Mouse (Mus musculus): ENCODE measurements around the gene Trank1.

Trank1 gene

GRCm38 (mm10) chr9:111425113-111425512 is 113.6 kb downstream of the Trank1 start:
- peak; percentile 46 for DNase-seq (ENCODE audit: low read depth, low spot score)

- no peak for DNase-seq (ENCODE audit: low read depth, low spot score)
These were observed 114.4 kb downstream of the Trank1 start for GRCm38 (mm10) chr9:111425952-111426351.

- no peak for DNase-seq (ENCODE audit: low read depth, low spot score)
These were observed 116.5 kb downstream of the Trank1 start for GRCm38 (mm10) chr9:111427891-111428555.

- peak; percentile 24 for DNase-seq (ENCODE audit: low read depth, low spot score)
These were observed 117.3 kb downstream of the Trank1 start for GRCm38 (mm10) chr9:111428698-111429362.

GRCm38 (mm10) chr9:111429363-111429750 is 117.8 kb downstream of the Trank1 start:
- no peak for DNase-seq (ENCODE audit: low read depth, low spot score)

GRCm38 (mm10) chr9:111435429-111435828 is 123.9 kb downstream of the Trank1 start:
- no peak for DNase-seq (ENCODE audit: low read depth, low spot score)

- no peak for DNase-seq (ENCODE audit: low read depth, low spot score)
These were observed 127.6 kb downstream of the Trank1 start, which contains the start of gene Dclk3 for GRCm38 (mm10) chr9:111438904-111439835. Dclk3 (plus strand) TSS chr9:111439081.

- DNase-seq (ENCODE audit: low read depth, low spot score), result no peak
These were observed 128.3 kb downstream of the Trank1 start for GRCm38 (mm10) chr9:111439836-111440201.

GRCm38 (mm10) chr9:111440446-111440845 is 128.9 kb downstream of the Trank1 start:
- no peak for DNase-seq (ENCODE audit: low read depth, low spot score)

- DNase-seq (ENCODE audit: low read depth, low spot score), result no peak
These were observed 129.6 kb downstream of the Trank1 start for GRCm38 (mm10) chr9:111441151-111441550.
